Mouse (Mus musculus) MEL (cell line): ENCODE data around the gene Eif4h. TPM values are rescaled to one million over a fixed set of nuclear protein-coding genes. Genes with fewer than 3 reads are reported as not detected.

Experiments
- DNase-seq: peaks from one replicate; pipeline ENCODE4 v3.0.0; 2011; ENCODE audit warnings: low read depth, low spot score
- H3K27ac ChIP-seq: 2 replicates; pipeline ENCODE4 v1.5.1; 2012; ENCODE audit warnings: low read depth, mild to moderate bottlenecking, control low read depth, low read length, moderate library complexity; ENCODE audit not compliant: control insufficient read depth
- H3K27me3 ChIP-seq, 2 experiments: fragments of 150-350 bp in 1 of 2; sonication (generic) in 1 of 2; 2 replicates each; pipeline ENCODE4 v1.6.1; 2012; ENCODE audit warnings: low read length in 2 of 2, mild to moderate bottlenecking in 2 of 2, improper control_type of control experiment in 1 of 2, moderate library complexity in 1 of 2; ENCODE audit not compliant: insufficient read depth in 2 of 2, control insufficient read depth in 1 of 2
- H3K36me3 ChIP-seq, 2 experiments: 2 replicates each; pipeline ENCODE4 v1.6.1; 2012 to 2014; ENCODE audit warnings: low read length in 2 of 2, improper control_type of control experiment in 1 of 2, inconsistent platforms in 1 of 2, mild to moderate bottlenecking in 1 of 2; ENCODE audit not compliant: insufficient read depth in 2 of 2, control insufficient read depth in 1 of 2
- H3K4me1 ChIP-seq, 2 experiments: fragments of 150-350 bp in 1 of 2; sonication (generic) in 1 of 2; 2 replicates each; pipeline ENCODE4 v1.6.1; 2012; ENCODE audit warnings: low read length in 2 of 2, improper control_type of control experiment in 1 of 2, mild to moderate bottlenecking in 1 of 2; ENCODE audit not compliant: insufficient read depth in 2 of 2, control insufficient read depth in 1 of 2
- H3K4me3 ChIP-seq, 2 experiments: fragments of 150-350 bp in 1 of 2; sonication (generic) in 1 of 2; 2 replicates each; pipeline ENCODE4 v1.5.1; 2012; ENCODE audit warnings: low read depth in 2 of 2, low read length in 2 of 2, mild to moderate bottlenecking in 2 of 2, moderate library complexity in 2 of 2, control low read depth in 1 of 2, improper control_type of control experiment in 1 of 2; ENCODE audit not compliant: control insufficient read depth in 1 of 2, insufficient read depth in 1 of 2
- H3K79me2 ChIP-seq: 2 replicates; pipeline ENCODE4 v1.6.1; 2012; ENCODE audit warnings: mild to moderate bottlenecking, low read length, moderate library complexity; ENCODE audit not compliant: control insufficient read depth, poor library complexity, insufficient read depth
- H3K9ac ChIP-seq: 2 replicates; pipeline ENCODE4 v1.6.1; 2012; ENCODE audit warnings: low read depth, mild to moderate bottlenecking, control low read depth, low read length, moderate library complexity; ENCODE audit not compliant: control insufficient read depth, poor library complexity, severe bottlenecking
- H3K9me3 ChIP-seq: fragments of 150-350 bp; sonication (generic); replicated peaks from 2 replicates; pipeline ENCODE4 v1.6.1; 2012; ENCODE audit warnings: mild to moderate bottlenecking, low read length, improper control_type of control experiment, moderate library complexity; ENCODE audit not compliant: insufficient read depth
- BHLHE40 ChIP-seq: IDR thresholded peaks from 2 replicates; pipeline ENCODE4 v1.6.1; 2012; ENCODE audit warnings: low read depth, mild to moderate bottlenecking, inconsistent platforms, low read length, improper control_type of control experiment, borderline replicate concordance
- CHD1 ChIP-seq: IDR thresholded peaks from 2 replicates; pipeline ENCODE4 v1.6.1; 2012; ENCODE audit warnings: low read depth, mild to moderate bottlenecking, inconsistent platforms, low read length, improper control_type of control experiment
- CHD2 ChIP-seq: IDR thresholded peaks from 2 replicates; pipeline ENCODE4 v1.6.1; 2011; ENCODE audit warnings: low read length, improper control_type of control experiment
- CTCF ChIP-seq, 3 experiments: IDR thresholded peaks in 2 of 3; conservative IDR thresholded peaks in 1 of 3; 2 replicates each; pipeline ENCODE4 v1.5.1; 2011 to 2012; ENCODE audit warnings: low read length in 3 of 3, low read depth in 2 of 3, mild to moderate bottlenecking in 2 of 3, improper control_type of control experiment in 1 of 3, inconsistent platforms in 1 of 3, mixed read lengths in 1 of 3, moderate library complexity in 1 of 3; ENCODE audit not compliant: control insufficient read depth in 1 of 3, insufficient read depth in 1 of 3, poor library complexity in 1 of 3, severe bottlenecking in 1 of 3
- E2F4 ChIP-seq: IDR thresholded peaks from 2 replicates; pipeline ENCODE4 v1.6.1; 2011; ENCODE audit warnings: low read depth, low read length, improper control_type of control experiment, borderline replicate concordance
- ELF1 ChIP-seq: IDR thresholded peaks from 2 replicates; pipeline ENCODE4 v1.6.1; 2014; ENCODE audit warnings: low read depth, mild to moderate bottlenecking, inconsistent platforms, low read length, improper control_type of control experiment, moderate library complexity
- EP300 ChIP-seq, 2 experiments: IDR thresholded peaks; 2 replicates each; pipeline ENCODE4 v1.6.1; 2011; ENCODE audit warnings: improper control_type of control experiment in 2 of 2, low read length in 2 of 2, low read depth in 1 of 2, mild to moderate bottlenecking in 1 of 2
- ETS1 ChIP-seq: IDR thresholded peaks from 2 replicates; pipeline ENCODE4 v1.6.1; 2012; ENCODE audit warnings: low read depth, mild to moderate bottlenecking, inconsistent platforms, low read length, improper control_type of control experiment, moderate library complexity
- GATA1 ChIP-seq: IDR thresholded peaks from 2 replicates; pipeline ENCODE4 v1.6.1; 2011; ENCODE audit warnings: low read depth, low read length, improper control_type of control experiment
- JUND ChIP-seq: IDR thresholded peaks from 2 replicates; pipeline ENCODE4 v1.6.1; 2011; ENCODE audit warnings: low read depth, mild to moderate bottlenecking, improper control_type of control experiment, low read length
- MAFK ChIP-seq: IDR thresholded peaks from 2 replicates; pipeline ENCODE4 v1.6.1; 2011; ENCODE audit warnings: low read depth, mild to moderate bottlenecking, low read length, improper control_type of control experiment, borderline replicate concordance
- MEF2A ChIP-seq: IDR thresholded peaks from 2 replicates; pipeline ENCODE4 v1.6.1; 2014; ENCODE audit warnings: low read depth, mild to moderate bottlenecking, inconsistent platforms, low read length, improper control_type of control experiment; ENCODE audit not compliant: poor library complexity, insufficient replicate concordance, severe bottlenecking; ENCODE audit errors: extremely low read depth
- NELFE ChIP-seq: IDR thresholded peaks from 2 replicates; pipeline ENCODE4 v1.6.1; 2011; ENCODE audit warnings: low read depth, low read length, improper control_type of control experiment
- POLR2AphosphoS5 ChIP-seq: IDR thresholded peaks from 2 replicates; pipeline ENCODE4 v1.6.1; 2012; ENCODE audit warnings: low read depth, borderline replicate concordance, mild to moderate bottlenecking, inconsistent platforms, low read length, moderate library complexity, mixed read lengths
- RAD21 ChIP-seq: IDR thresholded peaks from 2 replicates; pipeline ENCODE4 v1.6.1; 2011; ENCODE audit warnings: mild to moderate bottlenecking, low read depth, low read length, improper control_type of control experiment
- RCOR1 ChIP-seq: IDR thresholded peaks from 2 replicates; pipeline ENCODE4 v1.6.1; 2012; ENCODE audit warnings: low read depth, mild to moderate bottlenecking, inconsistent platforms, low read length, improper control_type of control experiment
- SMC3 ChIP-seq: IDR thresholded peaks from 2 replicates; pipeline ENCODE4 v1.6.1; 2011; ENCODE audit warnings: low read depth, low read length, improper control_type of control experiment
- TBP ChIP-seq: IDR thresholded peaks from 2 replicates; pipeline ENCODE4 v1.8.0; 2011; ENCODE audit warnings: low read depth, low read length, improper control_type of control experiment
- UBTF ChIP-seq: IDR thresholded peaks from 2 replicates; pipeline ENCODE4 v1.6.1; 2012; ENCODE audit warnings: low read depth, mild to moderate bottlenecking, inconsistent platforms, low read length, improper control_type of control experiment, moderate library complexity, borderline replicate concordance; ENCODE audit not compliant: insufficient read depth
- USF2 ChIP-seq, 2 experiments: IDR thresholded peaks; 2 replicates each; pipeline ENCODE4 v1.6.1; 2011 to 2012; ENCODE audit warnings: improper control_type of control experiment in 2 of 2, low read length in 2 of 2, borderline replicate concordance in 1 of 2, inconsistent platforms in 1 of 2, low read depth in 1 of 2, mild to moderate bottlenecking in 1 of 2; ENCODE audit not compliant: insufficient read depth in 1 of 2
- ZC3H11A ChIP-seq: IDR thresholded peaks from 2 replicates; pipeline ENCODE4 v1.6.1; 2012; ENCODE audit warnings: low read depth, mild to moderate bottlenecking, inconsistent platforms, low read length, improper control_type of control experiment
- ZNF384 ChIP-seq: IDR thresholded peaks from 2 replicates; pipeline ENCODE4 v1.6.1; 2012; ENCODE audit warnings: low read depth, mild to moderate bottlenecking, inconsistent platforms, low read length, improper control_type of control experiment
- polyA plus RNA-seq, 2 experiments: library from polyadenylated mRNA; stranded (reverse) in 1 of 2; unstranded in 1 of 2; fragments of >175 nt in 1 of 2; fragments of >200 nt in 1 of 2; gene quantifications; 2 replicates each; pipeline versions ENCODE4 v1.2.1 to v1.2.4; 2012; ENCODE audit warnings: low replicate concordance in 2 of 2, low read depth in 1 of 2; ENCODE audit not compliant: insufficient read length in 2 of 2, insufficient read depth in 1 of 2, missing spikeins in 1 of 2
- total RNA-seq: library from RNA; depleted of rRNA; stranded (reverse); fragments of 300-350 nt; gene quantifications from 2 replicates; pipeline ENCODE4 v1.2.3, GENCODE M21; 2012

Gene Eif4h
- total and polyA plus RNA-seq, 3 experiments = 167 to 515 (median 471) TPM

- H3K36me3 ChIP-seq = no peaks in the 10 kb centered on the region
- H3K9me3 ChIP-seq = no peaks in the 10 kb centered on the region
- TF ChIP-seq CTCF (IDR thresholded peaks at IDR 0.05 in 2 of 3, conservative IDR thresholded peaks at IDR 0.05 in 1 of 3; ENCODE audit: control insufficient read depth in 1 of 3, insufficient read depth in 1 of 3, low read depth in 2 of 3, low read length in 3 of 3, poor library complexity in 1 of 3, severe bottlenecking in 1 of 3) (no peak), EP300 (IDR thresholded peaks at IDR 0.05; ENCODE audit: low read depth in 1 of 2, low read length in 2 of 2) (no peak), UBTF (no peak), POLR2AphosphoS5 (no peak), MAFK (no peak), MEF2A (no peak)
Measured at GRCm38 (mm10) chr5:134656708-134657107, 17.4 kb upstream of the Eif4h start.

GRCm38 (mm10) chr5:134652015-134652414, 12.7 kb upstream of the Eif4h start:
- no peak overlapping the region for H3K27ac ChIP-seq
- no peak for DNase-seq
- no peaks in the 10 kb centered on the region for H3K27me3 ChIP-seq
- H3K4me3 ChIP-seq = no peak overlapping the region
- no peaks in the 10 kb centered on the region for H3K79me2 ChIP-seq
- no peaks in the 10 kb centered on the region for H3K9me3 ChIP-seq
- H3K9ac ChIP-seq = no peak overlapping the region
- TF ChIP-seq NELFE (no peak), BHLHE40 (no peak), RAD21 (no peak), SMC3 (no peak), ELF1 (no peak), USF2 (IDR thresholded peaks at IDR 0.05; ENCODE audit: borderline replicate concordance in 1 of 2, insufficient read depth in 1 of 2, low read depth in 1 of 2, low read length in 2 of 2) (no peak), CHD2 (no peak), ZC3H11A (no peak), JUND (no peak), CHD1 (no peak), TBP (no peak), GATA1 (no peak), RCOR1 (no peak), E2F4 (no peak), MAFK (no peak), ZNF384 (no peak), ETS1 (no peak)
- H3K4me1 ChIP-seq = no peaks in the 10 kb centered on the region
- H3K36me3 ChIP-seq = no peaks in the 10 kb centered on the region

More at GRCm38 (mm10) chr5:134656708-134657107, 17.4 kb upstream of the Eif4h start:
- H3K4me1 ChIP-seq = no peaks in the 10 kb centered on the region
- no peaks in the 10 kb centered on the region for H3K79me2 ChIP-seq
- H3K27ac ChIP-seq = no peak overlapping the region
- H3K27me3 ChIP-seq = no peaks in the 10 kb centered on the region
- H3K9ac ChIP-seq = no peak overlapping the region
- no peak overlapping the region for H3K4me3 ChIP-seq
- DNase-seq = no peak
